Mouse (Mus musculus): ENCODE measurements around the gene Clrn3. TPM values are rescaled to one million over a fixed set of nuclear protein-coding genes. Genes with fewer than 3 reads are reported as not detected.

Clrn3 gene
- polyA plus RNA-seq, 1 experiment: not detected

- no peak for TF ChIP-seq GATA1 (IDR thresholded peaks at IDR 0.05; ENCODE audit: low read length)
Observed at GRCm38 (mm10) chr7:135483751-135484150, 44.7 kb downstream of the Clrn3 start.

- TF ChIP-seq GATA1 (IDR thresholded peaks at IDR 0.05; ENCODE audit: low read length): no peak
Observed at GRCm38 (mm10) chr7:135481150-135481549, 47.3 kb downstream of the Clrn3 start.

GRCm38 (mm10) chr7:135479912-135480311 lies 48.5 kb downstream of the Clrn3 start:
- no peak for TF ChIP-seq GATA1 (IDR thresholded peaks at IDR 0.05; ENCODE audit: low read length)

- TF ChIP-seq GATA1 (IDR thresholded peaks at IDR 0.05; ENCODE audit: low read length): no peak
Observed at GRCm38 (mm10) chr7:135479322-135479880, 49.1 kb downstream of the Clrn3 start.

- TF ChIP-seq GATA1 (IDR thresholded peaks at IDR 0.05; ENCODE audit: low read length): no peak
Observed at GRCm38 (mm10) chr7:135477256-135477655, 51.2 kb downstream of the Clrn3 start.

- TF ChIP-seq GATA1 (IDR thresholded peaks at IDR 0.05; ENCODE audit: low read length): no peak
Observed at GRCm38 (mm10) chr7:135475981-135476380, 52.5 kb downstream of the Clrn3 start.

- no peak for TF ChIP-seq GATA1 (IDR thresholded peaks at IDR 0.05; ENCODE audit: low read length)
Observed at GRCm38 (mm10) chr7:135470319-135470718, 58.1 kb downstream of the Clrn3 start.

GRCm38 (mm10) chr7:135468631-135469030 lies 59.8 kb downstream of the Clrn3 start:
- no peak for TF ChIP-seq GATA1 (IDR thresholded peaks at IDR 0.05; ENCODE audit: low read length)

- no peak for TF ChIP-seq GATA1 (IDR thresholded peaks at IDR 0.05; ENCODE audit: low read length)
Observed at GRCm38 (mm10) chr7:135465293-135465692, 63.2 kb downstream of the Clrn3 start.

GRCm38 (mm10) chr7:135464689-135465259 lies 63.7 kb downstream of the Clrn3 start:
- no peak for TF ChIP-seq GATA1 (IDR thresholded peaks at IDR 0.05; ENCODE audit: low read length)

Other genes starting within 250 kb of the Clrn3 start
- gene Foxi2, start 118.3 kb downstream of the Clrn3 start, polyA plus RNA-seq (2012): not detected in 2 replicates
- 23.2 and 25.0 TPM in 2 replicates for gene Ptpre, start 8.8 kb upstream of the Clrn3 start, polyA plus RNA-seq (2012)
- gene Mki67, start 187.7 kb upstream of the Clrn3 start, polyA plus RNA-seq (2012): 14.9 and 22.2 TPM in 2 replicates

Measured in G1E-ER4 (cell line).